Mouse (Mus musculus) spleen, adult 18-20 months (tissue): ENCODE results near the gene Carmil2.

Experiments used
- DNase-seq, 2 experiments: peaks; one replicate each; pipeline ENCODE4 v3.0.0; 2022; ENCODE audit warnings: mixed read lengths in 2 of 2

Carmil2 gene

DNA sequence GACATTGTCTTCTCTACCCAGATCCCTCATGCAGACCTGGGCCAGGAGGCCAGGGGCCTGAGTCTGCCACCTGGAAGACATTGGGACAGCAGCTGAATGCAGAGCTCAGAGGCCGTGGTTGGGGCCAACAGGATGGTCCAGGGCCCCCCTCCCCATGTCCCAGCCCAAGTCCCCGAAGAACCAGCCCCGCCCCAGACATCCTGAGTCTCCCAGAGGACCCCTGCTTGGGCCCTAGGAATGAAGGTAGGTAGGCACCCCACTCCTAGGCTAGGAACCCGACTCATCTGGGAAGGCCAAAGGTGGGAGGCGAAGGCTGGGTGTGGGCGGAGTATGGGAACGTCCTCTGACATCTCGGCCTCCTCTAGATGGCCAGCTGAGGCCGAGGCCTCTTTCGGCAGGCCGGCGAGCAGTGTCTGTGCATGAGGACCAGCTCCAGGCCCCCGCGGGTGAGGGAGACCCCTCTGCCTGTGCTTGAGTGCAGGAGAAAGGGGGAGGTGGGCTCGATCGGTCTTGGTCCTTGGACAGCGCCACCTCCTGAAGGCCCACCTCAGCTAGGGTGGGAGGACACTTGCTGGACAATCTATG, 11.2 kb downstream of the Carmil2 start:
- no peak for DNase-seq

DNA sequence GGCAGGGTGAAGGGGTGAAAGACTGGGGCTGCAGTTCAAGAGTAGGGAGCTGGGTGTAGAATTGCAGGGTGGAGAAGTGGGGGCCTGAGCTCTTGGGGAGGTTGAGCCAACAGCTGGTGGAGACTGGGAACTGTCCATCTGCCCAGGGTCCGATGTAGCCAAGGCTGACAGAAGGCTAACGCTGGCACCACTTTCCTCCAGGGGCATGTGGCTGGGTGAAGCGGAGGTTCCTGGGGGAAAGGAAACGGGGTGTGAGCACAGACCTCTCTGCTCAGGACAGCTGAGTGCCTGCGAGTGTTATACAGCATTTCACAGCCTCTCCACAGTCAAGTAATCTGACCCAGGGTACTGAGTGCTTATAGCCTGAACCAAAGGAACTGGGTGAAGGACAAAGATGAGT, 12.7 kb downstream of the Carmil2 start:
- no peak for DNase-seq

DNA sequence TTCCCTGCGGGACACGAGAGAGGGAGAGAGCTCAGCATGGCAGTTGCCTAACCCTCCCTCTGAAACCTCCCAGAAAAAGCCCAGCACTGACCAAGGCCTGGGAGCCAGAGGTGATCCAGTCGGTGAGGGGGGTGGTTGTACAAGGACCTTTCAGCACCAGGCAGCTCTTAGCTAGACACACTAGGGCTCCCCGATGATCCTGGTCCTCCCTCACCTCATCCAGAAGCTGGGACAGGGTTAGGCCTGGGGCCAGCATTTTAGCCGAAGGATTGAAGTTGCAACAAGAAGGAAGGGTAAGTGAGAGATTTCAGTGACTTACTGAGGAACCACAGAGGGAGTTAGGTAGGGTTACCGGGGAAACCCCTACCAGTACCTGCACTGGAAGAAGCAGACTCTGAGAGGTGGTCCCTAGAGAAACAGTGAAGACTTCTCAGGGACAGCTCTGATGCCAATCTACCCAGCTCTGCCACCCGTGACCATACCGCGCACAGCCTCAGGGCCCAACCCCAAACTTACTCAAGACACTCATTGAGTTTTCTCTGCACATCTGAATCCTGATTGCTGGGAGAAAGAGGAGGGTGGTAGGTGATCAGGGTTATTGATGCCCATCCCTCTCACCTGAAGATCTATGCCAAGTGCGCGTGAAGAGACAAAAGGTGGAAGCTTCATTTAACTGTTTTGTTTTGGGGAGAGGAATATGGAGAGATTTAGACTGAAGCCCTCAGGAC, 13.6 kb downstream of the Carmil2 start:
- DNase-seq, result no peak

DNA sequence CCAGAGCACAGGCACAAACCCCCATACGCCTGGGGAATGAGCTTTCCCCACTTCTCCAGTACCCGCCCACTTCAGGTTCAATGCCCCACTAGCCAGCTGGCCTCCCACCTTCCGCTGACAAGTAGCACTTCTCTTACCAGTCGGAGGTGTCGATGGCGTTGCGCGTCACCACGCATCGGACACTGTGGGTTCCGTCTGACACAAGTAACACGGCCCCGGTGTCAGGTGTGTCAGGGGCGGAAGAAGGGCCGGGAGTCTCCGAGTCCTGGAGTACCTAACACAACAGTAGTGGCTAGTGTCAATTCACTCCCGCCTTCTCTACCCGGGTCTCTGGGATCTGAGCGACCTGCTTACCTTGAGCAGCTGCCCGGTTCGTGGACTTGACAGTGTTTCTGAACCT, 14.5 kb downstream of the Carmil2 start:
- peak in 1 of 2 experiments; percentile 66 for DNase-seq

DNA sequence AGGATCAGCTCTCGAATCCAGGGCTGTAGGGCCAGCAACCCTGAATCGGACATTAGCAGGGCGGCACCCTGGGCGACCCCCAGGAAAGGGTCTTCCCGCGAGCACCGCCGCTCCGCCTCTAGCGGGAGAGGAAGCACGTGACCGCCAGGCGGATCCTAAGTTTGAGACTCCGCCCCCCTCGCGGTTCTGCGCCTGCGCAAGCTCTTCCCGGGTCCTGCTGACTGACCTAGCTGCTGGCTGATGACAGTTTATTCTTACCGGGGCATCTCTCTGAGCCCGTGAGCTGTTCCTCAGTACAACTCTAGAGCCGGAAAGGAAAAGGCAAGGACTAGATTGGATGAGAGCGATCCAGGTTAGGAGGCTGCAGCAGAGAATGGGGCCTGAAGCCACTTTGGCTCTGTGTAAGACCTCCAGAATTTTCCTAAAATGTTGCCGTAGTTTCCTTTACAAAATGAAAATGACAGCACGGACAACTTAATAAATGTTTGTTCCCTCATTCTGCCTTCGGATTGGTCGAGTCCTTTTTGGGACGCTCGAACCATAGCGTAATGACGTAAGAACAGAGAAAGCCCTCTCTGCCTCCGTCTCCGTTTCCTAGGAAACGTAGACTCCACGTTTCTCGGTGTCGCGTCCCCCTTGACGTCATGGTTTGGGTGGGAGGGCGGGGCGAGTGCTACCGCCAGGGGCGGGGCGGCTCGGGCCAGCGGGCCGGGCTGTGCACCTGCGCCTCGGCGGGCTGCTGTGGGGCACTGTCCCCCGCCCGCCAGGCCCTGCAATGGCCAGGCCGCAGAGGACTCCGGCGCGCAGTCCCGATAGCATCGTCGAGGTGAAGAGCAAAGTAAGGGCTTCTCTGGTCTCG, 15.1 kb downstream of the Carmil2 start, which contains the start of the genes Acd and Pard6a:
Gene Acd (minus strand): TSS at position 137 of the 859 bp plus-strand sequence.
Gene Pard6a (plus strand): TSS at position 183 of the 859 bp plus-strand sequence.
- DNase-seq, result peak; percentile 91 to 98

DNA sequence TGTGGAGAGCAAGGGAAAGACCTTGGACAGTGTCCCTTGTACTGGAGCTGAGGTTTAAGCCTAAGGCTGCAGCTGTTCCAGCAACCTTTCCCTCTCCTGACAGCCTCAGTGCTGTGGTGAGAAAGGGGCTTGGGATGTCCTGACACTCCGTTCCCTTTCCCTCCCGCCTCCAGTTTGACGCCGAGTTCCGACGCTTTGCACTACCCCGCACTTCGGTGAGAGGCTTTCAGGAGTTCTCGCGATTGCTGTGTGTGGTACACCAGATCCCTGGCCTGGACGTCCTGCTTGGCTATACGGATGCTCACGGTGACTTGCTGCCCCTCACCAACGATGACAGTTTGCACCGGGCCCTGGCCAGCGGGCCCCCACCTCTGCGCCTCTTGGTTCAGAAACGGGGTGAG, 15.9 kb downstream of the Carmil2 start:
- no peak for DNase-seq

DNA sequence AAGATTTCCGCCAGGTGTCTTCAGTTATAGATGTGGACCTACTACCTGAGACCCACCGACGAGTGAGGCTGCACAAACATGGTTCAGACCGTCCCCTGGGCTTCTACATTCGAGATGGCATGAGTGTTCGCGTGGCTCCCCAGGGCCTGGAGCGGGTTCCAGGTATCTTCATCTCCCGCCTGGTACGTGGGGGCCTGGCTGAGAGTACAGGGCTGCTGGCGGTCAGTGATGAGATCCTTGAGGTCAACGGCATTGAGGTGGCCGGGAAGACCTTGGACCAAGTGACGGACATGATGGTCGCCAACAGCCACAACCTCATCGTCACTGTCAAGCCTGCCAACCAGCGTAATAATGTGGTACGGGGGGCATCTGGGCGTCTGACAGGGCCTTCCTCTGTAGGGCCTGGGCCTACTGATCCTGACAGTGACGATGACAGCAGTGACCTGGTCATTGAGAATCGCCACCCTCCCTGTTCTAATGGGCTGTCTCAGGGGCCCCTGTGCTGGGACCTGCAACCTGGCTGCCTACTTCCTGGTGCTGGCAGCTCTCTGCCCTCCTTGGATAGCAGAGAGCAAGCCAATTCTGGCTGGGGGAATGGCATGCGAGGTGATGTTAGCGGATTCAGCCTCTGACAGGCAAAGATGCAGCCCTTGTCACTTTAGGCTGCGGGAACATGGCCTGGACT, 16.8 kb downstream of the Carmil2 start:
- no peak for DNase-seq

DNA sequence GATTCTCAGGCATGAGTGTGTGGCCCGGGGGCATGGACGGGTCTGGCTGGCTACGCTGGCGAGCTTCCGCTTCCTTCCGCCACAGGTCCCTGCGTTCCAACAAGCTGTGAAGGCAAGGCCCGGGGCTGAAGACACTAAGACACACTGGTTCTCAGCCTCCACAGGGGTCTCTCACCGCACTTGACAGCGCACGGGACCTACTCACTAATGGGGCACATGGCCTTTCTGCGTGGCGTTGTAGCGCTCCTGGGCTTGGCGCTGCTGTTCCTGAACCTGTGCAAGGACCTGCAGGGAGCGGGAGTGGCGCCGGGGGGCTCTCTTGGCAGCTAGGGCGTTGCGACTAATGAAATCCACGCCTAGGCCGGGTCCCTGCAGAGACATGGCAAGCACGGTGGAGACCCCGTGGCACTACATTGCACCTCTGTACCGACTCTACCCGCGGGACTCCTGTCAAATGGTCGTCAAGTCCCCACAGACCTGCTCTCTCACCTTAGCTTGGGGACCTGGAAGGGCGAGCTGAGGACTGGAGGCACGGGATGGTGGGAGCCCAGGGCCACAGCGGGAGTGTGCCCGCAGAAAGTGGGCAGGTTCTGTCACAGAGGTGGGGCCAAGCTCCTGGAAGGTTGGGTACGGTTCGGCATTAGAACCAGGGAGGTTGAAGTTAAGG, 18.2 kb downstream of the Carmil2 start:
- DNase-seq, result no peak

DNA sequence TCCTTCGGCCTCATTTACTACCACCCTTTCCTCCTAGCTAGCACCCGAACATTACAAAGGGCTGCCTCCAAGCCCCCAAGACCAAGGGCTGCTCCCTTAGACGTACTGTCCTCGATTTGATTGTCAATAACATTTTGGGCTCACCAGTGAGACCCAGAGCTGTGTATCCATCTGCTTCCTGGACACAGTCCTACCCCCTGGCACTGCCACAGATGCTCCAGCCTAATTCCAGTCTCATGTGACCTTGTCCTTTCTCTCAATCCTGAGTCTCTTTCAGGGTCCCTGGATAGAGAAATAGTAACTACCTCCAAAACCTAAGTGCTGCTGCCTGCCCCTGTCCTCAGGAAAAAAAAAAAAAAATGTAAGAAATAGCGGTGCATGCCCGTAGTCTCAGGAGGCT, 18.9 kb downstream of the Carmil2 start:
- no peak for DNase-seq

DNA sequence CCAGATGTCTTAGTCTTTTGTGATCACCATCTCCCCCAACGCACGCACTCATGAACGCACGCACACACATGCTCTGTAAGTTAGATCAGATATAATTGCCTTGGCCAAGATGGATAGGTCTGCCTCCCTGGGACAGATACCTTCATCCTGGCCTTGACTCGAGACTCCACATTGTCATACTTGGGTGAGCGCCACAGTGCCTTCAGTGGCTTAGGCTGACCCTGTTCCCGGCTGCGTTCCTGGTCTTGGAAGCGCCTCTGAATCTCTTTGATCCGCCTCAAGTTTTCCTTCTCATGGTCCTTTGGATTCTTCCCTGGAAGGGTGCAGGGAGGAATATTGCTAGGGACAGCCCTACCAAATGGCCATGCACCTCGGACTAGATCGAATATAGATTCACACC, 20.4 kb downstream of the Carmil2 start:
- no peak for DNase-seq

DNA sequence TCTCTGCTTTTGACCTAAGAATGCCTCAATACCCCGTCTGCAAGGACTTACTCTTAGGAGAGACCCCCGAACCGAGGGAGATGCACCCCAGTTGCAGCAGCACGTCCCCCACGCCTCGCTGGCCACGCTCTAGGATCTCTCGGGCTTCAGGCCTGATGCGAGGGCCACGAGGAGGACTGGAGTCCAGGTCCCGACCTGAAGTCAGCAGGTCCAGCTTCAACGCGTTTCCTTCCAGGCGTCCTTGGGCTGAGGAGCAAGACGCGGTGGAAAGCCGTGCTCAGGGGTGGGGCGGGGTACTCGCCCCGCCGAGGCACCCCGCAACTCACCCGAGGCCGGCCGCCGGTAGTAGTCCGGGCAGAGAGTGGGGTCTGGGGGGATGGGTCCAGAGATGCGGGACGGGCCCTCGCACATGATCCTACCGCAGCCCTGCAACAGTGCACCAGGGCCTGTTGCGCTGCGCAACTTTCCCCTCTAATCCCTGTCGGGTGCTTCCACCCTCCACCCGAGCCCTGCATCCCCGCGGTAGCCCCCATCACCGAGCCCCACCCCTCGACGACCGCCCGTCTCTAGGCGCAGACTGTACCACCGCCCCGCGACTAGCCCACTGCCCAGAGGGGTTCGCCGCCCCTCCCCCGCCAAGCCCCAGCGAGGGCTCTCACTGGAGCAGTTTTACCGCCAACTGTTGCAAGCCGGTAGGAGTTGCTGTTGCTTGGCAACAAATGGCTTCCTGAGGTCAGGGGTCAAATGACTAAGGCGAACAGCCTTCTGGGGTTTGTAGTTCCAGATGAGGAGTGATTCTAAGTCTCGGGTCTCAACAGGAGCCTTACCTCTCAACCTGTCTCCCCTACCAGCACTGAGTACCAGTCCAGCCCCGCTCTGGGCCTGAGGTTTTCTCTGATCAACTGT, 21.7 kb downstream of the Carmil2 start, which contains the start of the genes 4933405L10Rik and Enkd1:
Gene 4933405L10Rik (plus strand): TSS at position 158 of the 906 bp plus-strand sequence.
Gene Enkd1 (minus strand): TSS at position 713 of the 906 bp plus-strand sequence.
- DNase-seq, result peak; percentile 64 to 74

DNA sequence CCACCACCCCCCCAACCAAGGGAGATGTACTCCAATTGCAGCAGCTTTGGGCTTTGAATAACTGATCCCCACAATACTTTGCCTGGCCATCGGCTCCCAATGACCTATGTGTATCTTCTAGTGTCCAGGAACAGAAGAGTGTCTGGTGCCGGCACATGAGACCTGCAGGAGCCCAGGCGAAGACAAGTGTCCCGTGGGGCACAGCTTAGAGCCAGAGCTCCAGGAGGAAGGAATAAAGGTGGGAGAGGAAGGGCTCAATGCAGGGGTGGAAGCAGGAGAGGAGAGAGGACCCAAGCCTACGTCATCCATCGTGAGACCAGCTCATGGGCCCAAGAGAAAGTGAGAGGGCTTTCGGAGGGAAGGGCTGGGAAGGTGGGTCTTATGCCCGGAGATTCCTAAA, 22.6 kb downstream of the Carmil2 start:
- DNase-seq, result no peak

DNA sequence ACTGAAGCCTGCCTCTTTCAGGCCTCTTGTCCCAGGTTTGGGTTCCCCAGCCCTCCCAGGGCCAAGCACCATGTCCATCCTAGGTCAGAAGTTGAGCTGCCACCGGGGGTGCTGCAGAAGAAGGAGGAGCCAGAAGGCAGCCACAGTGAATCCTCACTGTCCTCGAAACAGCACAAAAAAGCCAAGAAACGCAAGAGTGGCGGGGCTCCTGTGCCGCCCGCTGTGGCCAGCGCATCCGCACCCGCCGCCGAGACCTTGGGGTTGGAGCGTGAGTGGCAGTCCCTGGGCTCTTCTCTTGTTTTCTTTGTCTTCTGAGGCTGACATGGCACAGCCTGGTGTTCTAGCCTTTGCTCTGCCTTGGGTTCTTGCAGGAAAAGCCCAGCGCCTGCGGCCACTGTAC, 23.2 kb downstream of the Carmil2 start:
- DNase-seq, result no peak

DNA sequence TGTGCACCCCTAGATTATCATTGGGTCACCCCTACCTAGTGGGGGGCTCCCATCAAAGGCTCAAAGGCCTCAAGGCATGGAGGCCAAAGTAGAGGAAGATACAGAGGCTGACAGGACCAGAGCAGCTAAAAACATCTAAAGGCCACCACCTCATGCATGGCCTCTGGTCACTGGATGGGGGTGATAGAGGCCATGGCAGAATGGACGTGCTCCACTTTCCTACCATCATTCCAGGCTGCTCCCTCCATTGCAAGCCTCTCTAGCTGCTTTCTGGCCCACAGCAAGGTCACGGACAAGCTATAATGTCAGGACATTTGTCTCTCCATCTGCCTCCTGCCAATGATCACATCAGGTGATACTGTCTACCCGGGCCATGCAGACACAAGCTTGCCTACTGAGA, 26.2 kb downstream of the Carmil2 start:
- DNase-seq, result no peak

DNA sequence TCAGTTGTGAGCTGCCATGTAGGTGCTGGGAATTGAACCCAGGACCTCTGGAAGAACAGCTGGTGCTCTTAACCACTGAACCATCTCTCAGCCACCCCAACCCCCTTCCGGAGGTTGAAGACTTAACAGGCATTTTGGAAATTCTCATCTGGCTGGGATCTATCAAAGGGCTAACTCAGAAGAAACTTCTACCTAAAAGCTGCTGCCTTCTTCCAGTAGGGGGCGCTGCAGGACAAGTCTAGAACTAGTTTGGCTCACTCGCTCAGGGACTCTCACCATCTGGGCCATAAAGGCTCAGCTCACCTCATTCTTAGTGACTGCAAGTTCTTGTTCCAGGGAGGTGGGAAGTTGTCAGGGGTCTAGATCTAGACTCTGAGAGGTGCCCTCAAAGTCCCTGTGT, 28.1 kb downstream of the Carmil2 start:
- DNase-seq, result peak; percentile 67 to 83

DNA sequence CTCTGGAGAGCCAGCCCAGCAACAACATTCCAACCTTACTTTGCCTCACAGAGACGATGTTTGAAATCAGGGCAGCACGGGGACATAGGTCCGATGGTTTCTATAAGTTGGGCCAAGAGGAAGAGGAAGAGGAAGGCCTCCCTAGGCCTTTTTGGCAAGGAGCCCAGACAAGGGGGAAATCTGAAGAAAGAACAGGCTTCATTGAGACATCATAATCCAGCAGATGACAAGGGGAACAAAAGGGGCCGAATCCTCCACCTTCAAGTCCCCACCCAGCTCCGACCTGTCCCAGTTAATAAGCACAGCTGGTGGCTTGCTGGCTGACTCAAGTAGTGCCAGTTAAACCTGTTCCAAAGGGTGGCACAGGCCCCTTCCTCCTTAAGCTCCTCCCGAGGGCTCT, 29.0 kb downstream of the Carmil2 start:
- DNase-seq, result no peak

DNA sequence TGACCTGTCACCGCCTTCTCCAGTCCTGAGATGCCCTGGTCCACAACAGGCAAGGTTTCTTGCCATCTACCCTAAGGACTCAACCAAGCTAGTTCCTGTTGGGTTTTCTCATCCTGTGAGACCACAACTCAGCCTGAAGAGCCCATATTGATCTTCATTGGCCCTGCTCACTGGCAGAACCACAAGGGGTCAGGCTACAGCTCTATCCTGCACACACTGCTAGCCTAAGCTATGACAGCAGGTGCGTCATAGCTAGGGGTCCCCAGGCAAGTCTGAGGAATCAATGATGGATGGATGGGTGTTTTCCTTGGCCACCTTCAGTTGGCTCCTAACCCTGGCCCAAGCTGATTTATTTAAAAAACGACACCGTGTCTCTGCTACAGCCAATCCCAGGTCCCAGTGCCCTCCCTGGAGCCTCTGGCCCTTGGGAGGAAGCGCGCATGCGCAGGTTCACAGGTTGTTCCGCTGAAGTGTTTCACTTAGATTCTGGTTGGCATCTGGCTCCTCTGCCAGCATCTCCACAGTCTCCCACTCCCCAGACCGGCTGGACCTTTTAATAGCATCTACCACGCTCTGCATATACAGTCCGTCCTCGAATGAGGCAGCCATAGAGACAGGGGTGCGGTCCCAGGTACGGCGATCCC, 30.4 kb downstream of the Carmil2 start:
- no peak for DNase-seq

DNA sequence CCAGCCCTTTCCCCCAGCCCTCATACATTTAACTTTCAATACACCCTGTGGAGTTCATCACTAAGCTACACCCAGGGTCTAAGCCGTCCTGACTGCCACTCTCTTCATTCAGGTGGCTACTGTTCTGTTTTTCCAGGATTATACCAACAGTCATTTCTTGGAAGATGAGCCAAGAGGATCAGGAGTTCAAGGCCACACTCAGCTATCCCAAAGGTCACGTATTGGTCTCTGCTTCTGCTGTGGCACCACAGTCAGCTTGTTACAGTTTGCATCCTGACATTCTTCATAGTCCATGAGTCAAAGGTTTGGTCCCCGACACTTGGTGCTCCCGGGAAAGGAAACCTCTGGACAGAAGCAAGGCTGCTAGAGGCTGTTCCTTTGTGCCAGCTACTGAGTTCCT, 33.6 kb downstream of the Carmil2 start:
- no peak for DNase-seq

DNA sequence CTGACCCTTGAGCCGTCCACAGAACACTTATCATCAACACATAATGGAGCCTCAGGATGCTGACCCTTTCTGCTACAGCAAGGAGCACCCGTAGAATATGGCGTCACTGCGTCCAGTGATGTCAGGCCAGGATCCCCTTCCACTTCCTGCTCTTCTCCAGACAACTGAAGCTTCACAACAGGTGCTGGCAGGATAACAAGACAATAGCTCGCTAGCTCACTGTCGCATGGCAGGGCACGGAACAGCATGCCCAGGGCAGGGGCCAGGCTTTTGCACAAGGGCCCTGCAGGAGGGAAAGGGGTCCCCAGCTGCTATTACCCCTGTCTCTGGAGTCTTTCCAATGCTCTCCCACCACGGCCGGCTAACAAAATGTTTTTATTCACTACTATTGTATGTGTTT, 36.8 kb downstream of the Carmil2 start:
- DNase-seq, result no peak

DNA sequence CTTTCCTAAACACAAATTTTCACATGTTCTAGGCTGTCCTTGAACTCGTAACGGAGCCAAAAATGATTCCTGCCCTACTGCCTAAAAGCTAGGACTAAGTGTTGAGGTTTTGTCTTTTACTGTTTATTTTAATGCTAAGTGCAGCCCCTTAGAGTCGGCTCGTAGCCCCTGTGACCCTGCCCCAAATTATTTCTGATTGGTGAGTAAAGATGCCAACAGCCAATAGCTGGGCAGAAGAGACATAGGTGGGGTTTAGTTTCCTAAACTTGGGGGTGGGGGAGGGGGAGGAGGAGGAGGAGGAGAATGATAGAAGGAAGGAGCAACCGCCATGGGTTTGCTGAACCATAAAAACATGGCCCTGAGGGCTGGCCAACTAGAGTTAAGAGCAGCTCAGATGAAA, 39.7 kb downstream of the Carmil2 start:
- DNase-seq, result no peak
